Mouse (Mus musculus) forebrain, embryonic 14.5 days (tissue): ENCODE results near the gene Pou6f1. TPM values are rescaled to one million over a fixed set of nuclear protein-coding genes. Genes with fewer than 3 reads are reported as not detected.
A peak's percentile ranks its signal among the peaks of the same experiment; 100 is the strongest.
"Not testable (repeated sequence)": the region's sequence is repeated elsewhere in the genome, so short reads cannot be mapped to it uniquely, and the experiment has no call there.

ENCODE experiments used
- ATAC-seq: fragments of 200-750 bp; cut with Nextera tagmentation; 2 replicates; pipeline ENCODE4 v1.8.0; 2017; ENCODE audit warnings: mild to moderate bottlenecking, moderate library complexity
- DNase-seq: peaks from one replicate; pipeline ENCODE4 v3.0.0-alpha.2; 2015; ENCODE audit warnings: low spot score
- H3K27ac ChIP-seq: fragments of 300-500 bp; sonication (generic); 2 replicates; pipeline ENCODE4 v1.5.1; 2014; ENCODE audit warnings: low read depth, mild to moderate bottlenecking, control low read depth, low read length, moderate library complexity
- H3K27me3 ChIP-seq: fragments of 300-500 bp; sonication (generic); replicated peaks from 2 replicates; pipeline ENCODE4 v1.6.1; 2014; ENCODE audit warnings: low read length, control low read depth, mixed read lengths; ENCODE audit not compliant: control insufficient read depth, insufficient read depth
- H3K36me3 ChIP-seq: fragments of 300-500 bp; sonication (generic); 2 replicates; pipeline ENCODE4 v1.6.1; 2014; ENCODE audit warnings: low read length, control low read depth; ENCODE audit not compliant: control insufficient read depth, insufficient read depth
- H3K4me1 ChIP-seq: fragments of 300-500 bp; sonication (generic); 2 replicates; pipeline ENCODE4 v1.6.1; 2014; ENCODE audit warnings: antibody characterized with exemption, low read length, control low read depth; ENCODE audit not compliant: control insufficient read depth, insufficient read depth
- H3K4me2 ChIP-seq: fragments of 300-500 bp; sonication (generic); 2 replicates; pipeline ENCODE4 v1.6.1; 2014; ENCODE audit warnings: mild to moderate bottlenecking, control low read depth, low read length
- H3K4me3 ChIP-seq: fragments of 300-500 bp; sonication (generic); 2 replicates; pipeline ENCODE4 v1.5.1; 2014; ENCODE audit warnings: low read depth, low read length, control low read depth
- H3K9ac ChIP-seq: fragments of 300-500 bp; sonication (generic); 2 replicates; pipeline ENCODE4 v1.6.1; 2014; ENCODE audit warnings: mild to moderate bottlenecking, low read length, control low read depth, moderate library complexity
- H3K9me3 ChIP-seq: fragments of 300-500 bp; sonication (generic); replicated peaks from 2 replicates; pipeline ENCODE4 v1.6.1; 2016; ENCODE audit warnings: low read length, control low read depth, mixed read lengths; ENCODE audit not compliant: control insufficient read depth
- WGBS: fragments of 180-500 bp; shearing (Covaris S2); extraction: QIAGEN DNeasy Blood & Tissue Kit; methylation state at CpG from one replicate; pipeline ENCODE4 v1.1.7; 2014; 5-methylcytosine and 5-hydroxymethylcytosine counted together
- polyA plus RNA-seq: library from polyadenylated mRNA; unstranded; fragments of >200 nt; fragmentation: Nextera tagmentation; extraction: Ambion mirVana; gene quantifications from 2 replicates; pipeline ENCODE4 v1.2.1, GENCODE M21; 2014

Gene Pou6f1
- polyA plus RNA-seq, 1 experiment from 2014 or later: 36.9 TPM

DNA sequence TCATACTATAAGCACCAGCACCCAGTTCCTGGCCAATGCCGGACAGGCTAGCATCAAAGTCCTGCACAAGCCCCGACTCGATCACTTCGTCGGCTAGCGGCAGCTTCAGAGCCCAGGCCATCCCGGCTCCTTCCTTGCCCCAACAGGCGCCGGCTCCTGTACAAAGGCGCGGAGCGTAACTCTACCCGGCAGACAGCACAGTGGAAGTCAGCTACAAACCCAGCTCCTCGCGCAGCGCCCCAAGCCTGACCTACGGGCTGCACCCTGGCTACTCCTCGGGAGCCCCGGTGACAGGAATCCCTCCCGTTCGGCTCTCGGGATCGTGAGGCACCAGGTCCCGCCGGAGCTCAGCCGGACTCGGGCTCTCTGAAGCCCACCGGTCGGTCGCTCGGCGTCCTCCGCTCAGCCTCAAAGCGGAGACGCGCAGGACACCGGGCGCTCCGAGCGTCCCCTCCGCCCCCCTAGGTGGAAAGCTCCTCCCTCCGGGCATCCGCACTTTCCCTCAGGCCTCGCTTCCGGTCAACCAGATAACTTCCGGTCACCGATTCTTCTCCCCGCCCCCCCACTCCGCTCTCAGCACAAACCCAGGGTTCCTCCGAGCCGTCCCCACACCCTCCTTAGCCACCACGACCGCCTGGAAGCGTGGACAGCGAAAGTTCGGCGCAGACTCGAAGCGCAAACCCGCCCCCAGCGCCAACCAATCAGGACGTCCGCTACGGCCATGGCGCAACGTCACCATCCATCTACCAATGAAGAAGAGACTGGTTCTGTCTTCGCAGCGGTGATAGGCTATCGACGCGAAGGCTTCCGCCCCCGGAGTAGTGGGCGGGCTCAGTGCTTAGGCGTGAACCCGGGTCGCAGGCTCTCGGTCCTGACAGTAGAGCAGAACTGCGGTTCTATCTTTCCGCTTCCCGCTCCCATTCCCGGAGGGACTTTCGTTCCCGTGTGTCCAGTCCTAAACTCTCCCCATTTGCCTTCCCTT, 48.2 kb downstream of the Pou6f1 start, which contains the start of gene Tfcp2:
Tfcp2 (minus strand) TSS at position 683 of the 982 bp plus-strand sequence.
- peak; percentile 100 for ATAC-seq

DNA sequence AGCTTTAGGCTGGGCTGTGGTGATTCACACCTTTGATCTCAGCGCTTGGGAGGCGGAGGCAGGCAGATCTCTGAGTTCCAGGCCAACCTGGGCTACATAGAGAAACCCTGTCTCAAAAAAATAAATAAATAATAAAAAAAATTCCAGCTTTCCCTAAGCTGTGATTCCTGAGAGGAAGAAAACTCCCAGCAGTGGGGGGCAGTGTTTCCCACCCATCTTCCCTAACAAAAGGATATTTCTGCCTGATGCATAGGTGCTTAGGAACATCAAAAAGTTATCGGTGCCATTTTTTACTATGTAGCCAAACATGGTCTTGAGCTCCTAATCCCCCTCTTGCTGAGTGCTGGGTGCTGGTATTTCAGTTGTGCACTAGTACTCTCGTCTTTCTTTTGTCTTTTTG, 49.5 kb downstream of the Pou6f1 start:
- peaks cover 6% of the 10 kb centered on the region; the same call in 1 of the 2 replicates for H3K36me3 ChIP-seq
- 88% methylated on average over 4 of the region's 4 CpGs for WGBS
- no peak for ATAC-seq
- peaks cover 12% of the 10 kb centered on the region for H3K4me1 ChIP-seq
- H3K9me3 ChIP-seq: no peaks in the 10 kb centered on the region
- 0 out of 2 replicates have a peak overlapping the region, but pooled peaks have one; percentile 85 for H3K4me3 ChIP-seq
- no peak overlapping the region; the same call in 1 of the 2 replicates for H3K9ac ChIP-seq
- no peaks in the 10 kb centered on the region for H3K27me3 ChIP-seq
- H3K27ac ChIP-seq: no peak overlapping the region
- DNase-seq: peak; percentile 17
- peak overlapping the region; percentile 91 for H3K4me2 ChIP-seq

More for the DNA sequence above, 48.2 kb downstream of the Pou6f1 start, which contains the start of gene Tfcp2:
- H3K4me1 ChIP-seq: peaks cover 12% of the 10 kb centered on the region
- no peaks in the 10 kb centered on the region for H3K27me3 ChIP-seq
- peak within 1 kb of the TSS; percentile 91 for H3K9ac ChIP-seq
- H3K9me3 ChIP-seq: no peaks in the 10 kb centered on the region
- H3K4me3 ChIP-seq: peak within 1 kb of the TSS; percentile 85
- H3K36me3 ChIP-seq: peaks cover 6% of the 10 kb centered on the region; the same call in 1 of the 2 replicates
- peak within 1 kb of the TSS; percentile 91 for H3K4me2 ChIP-seq
- DNase-seq: peak; percentile 99
- WGBS: under 1% methylated on average over 84 of the region's 84 CpGs
- peak within 1 kb of the TSS; percentile 88 for H3K27ac ChIP-seq

DNA sequence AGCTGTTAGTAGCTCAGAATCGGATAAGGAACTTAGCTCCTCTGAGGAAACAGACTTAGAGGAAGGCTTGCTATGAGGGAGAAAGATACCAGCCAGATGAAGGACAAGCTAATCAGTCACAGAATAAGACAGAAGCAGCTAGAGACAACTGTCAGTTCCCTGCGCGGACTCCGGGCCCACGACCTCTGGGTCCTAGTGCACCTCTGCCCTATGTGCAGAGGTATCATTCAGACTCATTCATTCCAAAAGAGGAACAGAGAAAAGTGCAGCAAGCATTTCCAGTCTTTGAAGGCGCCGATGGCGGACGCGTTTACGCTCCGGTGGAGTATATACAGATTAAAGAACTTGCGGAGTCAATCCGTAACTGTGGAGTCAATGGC, 56.1 kb downstream of the Pou6f1 start:
- H3K9me3 ChIP-seq, H3K4me1 ChIP-seq, DNase-seq, ATAC-seq, H3K4me2 ChIP-seq, H3K4me3 ChIP-seq, H3K27me3 ChIP-seq, H3K9ac ChIP-seq, H3K27ac ChIP-seq: not testable (repeated sequence)
- 0 out of 2 replicates have a peak, but pooled peaks cover 13% of the 10 kb centered on the region for H3K36me3 ChIP-seq
- WGBS: 98% methylated on average over 14 of the region's 14 CpGs

DNA sequence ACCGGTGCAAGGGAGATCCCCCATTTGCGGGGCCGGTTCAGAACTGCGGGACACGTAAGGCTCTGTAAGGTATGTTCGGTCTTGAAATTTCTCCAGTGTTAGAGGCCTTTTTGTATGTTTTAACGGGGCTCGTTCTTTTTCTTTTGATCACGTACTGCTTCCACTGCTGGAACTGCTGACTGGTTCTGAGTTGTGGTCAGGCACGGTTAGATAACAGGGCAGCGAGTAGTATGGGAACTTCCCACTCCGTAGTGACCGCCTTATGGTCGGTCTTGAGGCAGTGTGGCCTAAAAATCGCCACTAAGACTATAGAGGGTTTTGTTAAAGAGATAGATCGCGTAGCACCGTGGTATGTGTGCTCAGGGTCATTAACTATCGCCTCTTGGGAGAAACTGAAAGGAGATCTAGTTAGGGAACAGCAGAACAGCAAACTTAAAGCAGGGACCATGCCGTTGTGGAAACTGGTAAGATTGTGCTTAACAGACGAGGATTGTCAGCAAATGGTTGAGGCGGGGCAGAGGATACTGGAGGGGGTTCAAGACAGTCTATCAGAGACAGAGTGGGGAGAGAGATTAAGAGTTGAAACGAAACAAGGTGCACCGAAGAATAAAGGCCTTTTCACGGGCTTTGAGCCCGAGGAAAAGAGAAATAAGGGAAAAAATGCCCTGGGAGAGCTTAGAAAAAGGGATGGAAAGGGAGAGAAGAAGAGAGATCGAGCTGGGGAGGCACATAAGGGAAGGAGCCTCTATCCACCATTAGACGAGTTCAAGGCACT, 56.7 kb downstream of the Pou6f1 start:
- ATAC-seq, H3K4me2 ChIP-seq, H3K9ac ChIP-seq, H3K9me3 ChIP-seq, H3K36me3 ChIP-seq, H3K27me3 ChIP-seq, H3K27ac ChIP-seq, H3K4me1 ChIP-seq, DNase-seq, H3K4me3 ChIP-seq: not testable (repeated sequence)
- 97% methylated on average over 24 of the region's 28 CpGs for WGBS

DNA sequence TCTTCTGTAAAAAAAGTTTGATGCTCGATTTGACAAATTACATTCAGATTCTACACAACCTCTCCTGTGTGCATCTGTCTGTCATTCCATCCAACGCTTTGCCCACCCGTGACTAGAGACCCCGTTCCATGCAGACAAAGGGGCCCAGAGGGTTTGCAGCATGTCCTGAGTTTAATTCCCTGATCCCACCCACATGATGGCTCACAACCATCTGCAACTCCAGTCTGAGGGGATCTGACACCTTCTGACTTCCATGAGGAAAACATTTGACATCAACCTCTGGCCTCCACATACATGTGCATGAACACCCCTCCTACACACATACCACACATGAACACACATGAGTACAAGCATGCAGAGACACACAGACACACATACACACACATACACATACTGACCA, 58.4 kb downstream of the Pou6f1 start:
- ATAC-seq (no peak), DNase-seq (no peak)
- H3K36me3 ChIP-seq: 0 out of 2 replicates have a peak, but pooled peaks cover 9% of the 10 kb centered on the region
- no peak overlapping the region for H3K4me3 ChIP-seq
- H3K4me2 ChIP-seq: no peak overlapping the region
- no peaks in the 10 kb centered on the region for H3K27me3 ChIP-seq
- H3K9ac ChIP-seq: no peak overlapping the region
- no peaks in the 10 kb centered on the region for H3K9me3 ChIP-seq
- no peak overlapping the region for H3K27ac ChIP-seq
- no peaks in the 10 kb centered on the region for H3K4me1 ChIP-seq
- 94% methylated on average over 4 of the region's 4 CpGs for WGBS

DNA sequence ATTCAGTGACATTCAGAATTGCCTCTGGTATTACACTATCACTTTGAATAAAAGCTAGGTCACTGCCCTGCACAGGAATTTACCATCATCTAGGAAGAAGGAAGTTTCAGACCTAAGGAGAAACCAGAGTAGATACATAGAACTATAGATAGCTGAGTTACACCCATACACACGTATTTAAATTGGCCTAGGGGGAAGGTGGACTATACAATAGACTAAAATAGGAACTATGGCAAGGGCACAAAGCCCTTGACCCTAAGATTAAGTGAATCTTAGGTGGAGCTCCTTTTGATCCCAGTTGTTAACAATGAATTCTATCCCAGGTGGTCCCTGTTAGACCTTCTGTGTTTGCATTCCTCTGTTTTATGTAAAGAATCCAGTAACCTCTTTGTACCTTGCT, 58.8 kb downstream of the Pou6f1 start:
- H3K9ac ChIP-seq, ATAC-seq, H3K27me3 ChIP-seq, H3K4me3 ChIP-seq, DNase-seq, H3K27ac ChIP-seq, H3K4me1 ChIP-seq, H3K9me3 ChIP-seq, H3K4me2 ChIP-seq: not testable (repeated sequence)
- WGBS: 80% methylated on average over 1 of the region's 1 CpGs
- peaks cover 12% of the 10 kb centered on the region; the same call in 1 of the 2 replicates for H3K36me3 ChIP-seq

DNA sequence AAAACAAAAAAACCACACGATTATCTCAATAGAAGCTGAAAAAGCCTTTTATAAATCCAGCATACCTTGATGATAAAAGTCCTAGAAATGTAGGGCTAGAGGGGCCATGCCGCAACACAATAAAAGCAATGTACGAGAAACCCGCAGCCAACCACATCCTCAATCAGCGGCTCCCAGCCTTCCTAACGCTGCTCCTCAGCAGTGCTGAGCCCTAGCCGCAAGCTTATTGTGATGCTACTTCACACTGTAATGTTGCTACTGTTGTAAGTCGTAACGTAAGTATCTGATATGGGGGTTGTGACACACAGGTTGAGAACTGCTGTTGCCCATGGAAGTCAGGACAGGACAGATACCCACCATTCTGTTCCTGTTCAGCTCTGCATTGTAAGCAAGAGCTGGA, 60.4 kb downstream of the Pou6f1 start:
- Histone ChIP-seq H3K27ac (no peak overlapping the region), H3K9me3 (no peaks in the 10 kb centered on the region), H3K36me3 (peaks cover 23% of the 10 kb centered on the region; the same call in 1 of the 2 replicates), H3K4me3 (no peak overlapping the region), H3K4me2 (no peak overlapping the region), H3K27me3 (no peaks in the 10 kb centered on the region), H3K9ac (no peak overlapping the region), H3K4me1 (no peaks in the 10 kb centered on the region)
- ATAC-seq (no peak), DNase-seq (no peak)
- 94% methylated on average over 9 of the region's 9 CpGs for WGBS

DNA sequence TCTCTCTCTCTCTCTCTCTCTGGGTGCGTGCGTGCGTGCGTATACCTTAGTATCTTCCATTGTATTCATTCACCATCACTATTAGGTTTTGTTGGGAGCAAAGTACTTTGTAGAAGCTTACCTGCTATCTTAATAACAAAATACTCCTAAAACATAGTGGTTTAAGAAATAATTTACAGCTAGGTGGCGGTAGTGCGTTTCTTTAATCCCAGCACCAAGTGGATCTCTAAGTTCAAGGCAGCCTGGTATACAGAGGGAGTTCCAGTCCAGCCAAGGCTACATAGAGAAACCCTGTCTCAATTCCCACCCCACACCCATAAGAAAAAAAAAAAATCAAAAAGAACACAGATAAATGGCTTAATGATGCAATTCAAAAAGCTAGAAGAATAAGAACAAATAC, 61.9 kb downstream of the Pou6f1 start:
- H3K4me2 ChIP-seq: no peak overlapping the region
- no peaks in the 10 kb centered on the region for H3K4me1 ChIP-seq
- WGBS: 85% methylated on average over 6 of the region's 6 CpGs
- peaks cover 23% of the 10 kb centered on the region; the same call in 1 of the 2 replicates for H3K36me3 ChIP-seq
- ATAC-seq: no peak
- H3K9me3 ChIP-seq: no peaks in the 10 kb centered on the region
- H3K9ac ChIP-seq: no peak overlapping the region
- peak; percentile 64 for DNase-seq
- no peak overlapping the region for H3K4me3 ChIP-seq
- H3K27me3 ChIP-seq: no peaks in the 10 kb centered on the region
- no peak overlapping the region for H3K27ac ChIP-seq
